Mouse (Mus musculus) neutrophil, adult 65 days (primary cell): ENCODE data around the gene Ehbp1. TPM values are rescaled to one million over a fixed set of nuclear protein-coding genes. Genes with fewer than 3 reads are reported as not detected.

Experiments
- total RNA-seq: library from RNA; stranded (reverse); gene quantifications from 2 replicates; pipeline ENCODE4 v1.2.4, GENCODE M21; 2023

The Ehbp1 gene
- 1.5 and 1.9 TPM in 2 replicates for total RNA-seq

GRCm38 (mm10) chr11:22342242-22343207 lies at the start of gene Ehbp1:
Gene Ehbp1 (minus strand): TSS chr11:22342292.

GRCm38 (mm10) chr11:22002783-22003340 lies 339.2 kb downstream of the Ehbp1 start, which contains the start of gene Otx1:
Gene Otx1 (minus strand): TSS chr11:22002897.

Other genes starting within 250 kb of the Ehbp1 start
- gene Tmem17, start 169.8 kb upstream of the Ehbp1 start, total RNA-seq: 0.51 TPM in 1 of 2 replicates, not detected in the other